Mouse (Mus musculus): ENCODE measurements at regions not wholly inside any gene's neighbourhood (a gene's known extent, or its start where the extent isn't known, plus 50 kb on each side); places are given as distances from the start of the nearest gene placed in this dataset.

DNA sequence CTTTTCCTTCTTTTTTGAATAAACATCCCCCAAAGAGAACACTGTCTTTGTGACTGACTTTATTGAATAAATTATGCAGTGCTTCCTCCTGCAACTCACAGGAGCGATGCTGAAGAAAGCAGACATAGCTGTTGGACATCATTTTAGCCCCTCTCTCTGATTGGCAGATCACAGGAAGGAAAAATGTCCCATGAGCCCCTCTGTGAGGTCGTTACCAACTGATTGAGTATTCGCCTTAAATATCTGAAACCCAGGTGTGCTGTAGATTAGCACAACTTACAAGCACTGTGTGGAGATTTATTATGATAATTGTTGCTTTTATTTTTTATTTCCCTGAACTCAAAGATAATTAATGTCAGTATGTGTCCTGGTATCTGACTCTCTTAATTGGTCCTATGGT, 1582.4 kb upstream of the Tenm2 start:
- H3K9me3 ChIP-seq (ENCODE audit: control insufficient read depth, low read length): no peaks in the 10 kb centered on the region
- WGBS: 66% methylated on average over 3 of the region's 3 CpGs
- no peak overlapping the region for H3K4me2 ChIP-seq (replicated peaks; ENCODE audit: low read depth)
- H3K27me3 ChIP-seq (ENCODE audit: control insufficient read depth, insufficient read depth, low read length): no peaks in the 10 kb centered on the region
- no peak overlapping the region for H3K27ac ChIP-seq (replicated peaks)
- H3K4me3 ChIP-seq (ENCODE audit: low read depth, low read length): no peak overlapping the region
- DNase-seq (ENCODE audit: low spot score) (no peak), ATAC-seq (ENCODE audit: low FRiP score, low TSS enrichment) (no peak)
- no peaks in the 10 kb centered on the region for H3K36me3 ChIP-seq (ENCODE audit: control insufficient read depth, insufficient read depth, low read length)
- TF ChIP-seq CTCF (IDR thresholded peaks at IDR 0.05; ENCODE audit: low read depth): no peak
- no peak for TF ChIP-seq EP300 (optimal IDR thresholded peaks at IDR 0.05)
- no peak overlapping the region for H3K9ac ChIP-seq (ENCODE audit: low read length)
- no peaks in the 10 kb centered on the region for H3K4me1 ChIP-seq (replicated peaks; ENCODE audit: control insufficient read depth, insufficient read depth)

GRCm38 (mm10) chr11:38783548-38783947, 1547.8 kb upstream of the Tenm2 start:
- H3K9me3 ChIP-seq (ENCODE audit: control insufficient read depth, low read length): no peaks in the 10 kb centered on the region
- no peaks in the 10 kb centered on the region for H3K36me3 ChIP-seq (ENCODE audit: control insufficient read depth, insufficient read depth, low read length)
- no peak overlapping the region for H3K4me3 ChIP-seq (ENCODE audit: low read depth, low read length)
- no peaks in the 10 kb centered on the region for H3K27me3 ChIP-seq (ENCODE audit: control insufficient read depth, insufficient read depth, low read length)
- H3K27ac ChIP-seq (replicated peaks): no peak overlapping the region
- WGBS: 53% methylated on average over 4 of the region's 4 CpGs
- H3K4me1 ChIP-seq (replicated peaks; ENCODE audit: control insufficient read depth, insufficient read depth): no peaks in the 10 kb centered on the region
- H3K9ac ChIP-seq (ENCODE audit: low read length): no peak overlapping the region
- DNase-seq (ENCODE audit: low spot score) (peak; percentile 35), ATAC-seq (ENCODE audit: low FRiP score, low TSS enrichment) (peak; percentile 92)
- no peak overlapping the region for H3K4me2 ChIP-seq (replicated peaks; ENCODE audit: low read depth)
- TF ChIP-seq EP300 (optimal IDR thresholded peaks at IDR 0.05) (no peak), CTCF (IDR thresholded peaks at IDR 0.05; ENCODE audit: low read depth) (no peak)

GRCm38 (mm10) chr11:38779585-38779984, 1543.8 kb upstream of the Tenm2 start:
- Histone ChIP-seq H3K36me3 (ENCODE audit: control insufficient read depth, insufficient read depth, low read length) (no peaks in the 10 kb centered on the region), H3K4me2 (replicated peaks; ENCODE audit: low read depth) (no peak overlapping the region), H3K4me1 (replicated peaks; ENCODE audit: control insufficient read depth, insufficient read depth) (no peaks in the 10 kb centered on the region), H3K27me3 (ENCODE audit: control insufficient read depth, insufficient read depth, low read length) (no peaks in the 10 kb centered on the region), H3K27ac (replicated peaks) (no peak overlapping the region), H3K4me3 (ENCODE audit: low read depth, low read length) (no peak overlapping the region), H3K9ac (ENCODE audit: low read length) (no peak overlapping the region), H3K9me3 (ENCODE audit: control insufficient read depth, low read length) (no peaks in the 10 kb centered on the region)
- 81% methylated on average over 1 of the region's 1 CpGs for WGBS
- DNase-seq (ENCODE audit: low spot score) (no peak), ATAC-seq (ENCODE audit: low FRiP score, low TSS enrichment) (no peak)
- no peak for TF ChIP-seq EP300 (optimal IDR thresholded peaks at IDR 0.05)
- TF ChIP-seq CTCF (IDR thresholded peaks at IDR 0.05; ENCODE audit: low read depth): no peak

- no peaks in the 10 kb centered on the region for H3K4me1 ChIP-seq (replicated peaks; ENCODE audit: control insufficient read depth, insufficient read depth)
- no peak overlapping the region for H3K9ac ChIP-seq (ENCODE audit: low read length)
- no peaks in the 10 kb centered on the region for H3K9me3 ChIP-seq (ENCODE audit: control insufficient read depth, low read length)
- 59% methylated on average over 2 of the region's 2 CpGs for WGBS
- no peak overlapping the region for H3K4me2 ChIP-seq (replicated peaks; ENCODE audit: low read depth)
- H3K27ac ChIP-seq (replicated peaks): no peak overlapping the region
- no peak overlapping the region for H3K4me3 ChIP-seq (ENCODE audit: low read depth, low read length)
- ATAC-seq (ENCODE audit: low FRiP score, low TSS enrichment): no peak
- H3K36me3 ChIP-seq (ENCODE audit: control insufficient read depth, insufficient read depth, low read length): no peaks in the 10 kb centered on the region
- H3K27me3 ChIP-seq (ENCODE audit: control insufficient read depth, insufficient read depth, low read length): no peaks in the 10 kb centered on the region
- TF ChIP-seq CTCF (IDR thresholded peaks at IDR 0.05; ENCODE audit: low read depth): no peak
- TF ChIP-seq EP300 (optimal IDR thresholded peaks at IDR 0.05): no peak
- DNase-seq (ENCODE audit: low spot score): no peak
Measured at GRCm38 (mm10) chr11:38762241-38762640, 1526.5 kb upstream of the Tenm2 start.

GRCm38 (mm10) chr11:38747549-38747948, 1511.8 kb upstream of the Tenm2 start:
- ATAC-seq (ENCODE audit: low FRiP score, low TSS enrichment) (no peak), DNase-seq (ENCODE audit: low spot score) (peak; percentile 16)
- WGBS: 35% methylated on average over 3 of the region's 3 CpGs
- TF ChIP-seq EP300 (optimal IDR thresholded peaks at IDR 0.05) (no peak), CTCF (IDR thresholded peaks at IDR 0.05; ENCODE audit: low read depth) (peak; percentile 68)
- no peak overlapping the region for H3K4me3 ChIP-seq (ENCODE audit: low read depth, low read length)
- no peak overlapping the region for H3K9ac ChIP-seq (ENCODE audit: low read length)
- no peaks in the 10 kb centered on the region for H3K27me3 ChIP-seq (ENCODE audit: control insufficient read depth, insufficient read depth, low read length)
- no peak overlapping the region for H3K4me2 ChIP-seq (replicated peaks; ENCODE audit: low read depth)
- no peaks in the 10 kb centered on the region for H3K36me3 ChIP-seq (ENCODE audit: control insufficient read depth, insufficient read depth, low read length)
- H3K9me3 ChIP-seq (ENCODE audit: control insufficient read depth, low read length): no peaks in the 10 kb centered on the region
- no peaks in the 10 kb centered on the region for H3K4me1 ChIP-seq (replicated peaks; ENCODE audit: control insufficient read depth, insufficient read depth)
- no peak overlapping the region for H3K27ac ChIP-seq (replicated peaks)

GRCm38 (mm10) chr11:38729101-38729500, 1493.3 kb upstream of the Tenm2 start:
- no peaks in the 10 kb centered on the region for H3K4me1 ChIP-seq (replicated peaks; ENCODE audit: control insufficient read depth, insufficient read depth)
- H3K9ac ChIP-seq (ENCODE audit: low read length): no peak overlapping the region
- H3K36me3 ChIP-seq (ENCODE audit: control insufficient read depth, insufficient read depth, low read length): no peaks in the 10 kb centered on the region
- no peaks in the 10 kb centered on the region for H3K27me3 ChIP-seq (ENCODE audit: control insufficient read depth, insufficient read depth, low read length)
- TF ChIP-seq EP300 (optimal IDR thresholded peaks at IDR 0.05): no peak
- TF ChIP-seq CTCF (IDR thresholded peaks at IDR 0.05; ENCODE audit: low read depth): no peak
- no peak overlapping the region for H3K4me3 ChIP-seq (ENCODE audit: low read depth, low read length)
- ATAC-seq (ENCODE audit: low FRiP score, low TSS enrichment): no peak
- H3K4me2 ChIP-seq (replicated peaks; ENCODE audit: low read depth): no peak overlapping the region
- DNase-seq (ENCODE audit: low spot score): no peak
- WGBS: 33% methylated on average over 2 of the region's 2 CpGs
- no peaks in the 10 kb centered on the region for H3K9me3 ChIP-seq (ENCODE audit: control insufficient read depth, low read length)
- H3K27ac ChIP-seq (replicated peaks): no peak overlapping the region
